Mouse (Mus musculus): ENCODE measurements at regions not wholly inside any gene's neighbourhood (a gene's known extent, or its start where the extent isn't known, plus 50 kb on each side); places are given as distances from the start of the nearest gene placed in this dataset.

DNA sequence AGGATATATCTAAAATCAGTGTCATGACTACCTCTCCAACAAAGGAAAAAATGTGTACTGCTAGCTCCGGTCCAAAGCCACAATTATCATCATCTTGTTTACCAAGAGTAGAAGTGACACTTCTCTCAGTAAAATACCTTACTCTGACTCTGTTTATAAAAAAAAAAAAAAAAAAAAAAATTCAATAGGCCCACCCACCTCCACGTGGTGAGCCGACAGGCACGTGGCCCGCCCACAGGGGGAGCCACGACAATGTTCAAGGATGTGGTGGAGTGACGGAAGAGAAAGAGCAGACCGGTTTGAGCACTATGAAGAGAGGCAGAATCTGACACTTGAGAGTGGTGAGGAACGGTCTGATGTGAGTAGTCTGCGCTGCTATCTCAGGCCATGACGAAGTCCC lies 106.5 kb upstream of the Usp24 start:
- in situ Hi-C loops (cut with MboI; ENCODE audit: low sequenced_read_pairs in 2 of 2, unreplicated experiment in 2 of 2), result no loop called here
- H3K4me3 ChIP-seq (ENCODE audit: insufficient read depth in 1 of 2, low read depth in 1 of 2, low read length in 2 of 2, poor library complexity in 1 of 2, severe bottlenecking in 1 of 2), result no peak overlapping the region
- H3K4me1 ChIP-seq (ENCODE audit: control insufficient read depth in 2 of 2, insufficient read depth in 2 of 2, low read length in 2 of 2, poor library complexity in 1 of 2), result no peaks in the 10 kb centered on the region
- H3K27ac ChIP-seq (ENCODE audit: insufficient read depth, low read depth, low read length, poor library complexity, severe bottlenecking), result no peak overlapping the region
- no peak for DNase-seq (ENCODE audit: low read depth, low spot score)
- no peak overlapping the region for H3K9ac ChIP-seq (ENCODE audit: insufficient read depth, low read depth, low read length, poor library complexity, severe bottlenecking)
- H3K36me3 ChIP-seq (ENCODE audit: control insufficient read depth, insufficient read depth, low read length, poor library complexity, severe bottlenecking), result no peaks in the 10 kb centered on the region
- no peaks in the 10 kb centered on the region for H3K9me3 ChIP-seq (ENCODE audit: control insufficient read depth, insufficient read depth, low read depth, low read length)
- TF ChIP-seq ZNF384 (IDR thresholded peaks at IDR 0.05; ENCODE audit: low read depth, low read length), result peak; percentile 89
- TF ChIP-seq CHD2 (IDR thresholded peaks at IDR 0.05; ENCODE audit: low read depth, low read length), result no peak
- no peak for TF ChIP-seq MAFK (IDR thresholded peaks at IDR 0.05; ENCODE audit: insufficient read depth, low read depth, low read length)

- no peak for DNase-seq (ENCODE audit: low read depth, low spot score)
- in situ Hi-C loops (cut with MboI; ENCODE audit: low sequenced_read_pairs in 2 of 2, unreplicated experiment in 2 of 2), result no loop called here
These were observed 106.0 kb upstream of the Usp24 start for GRCm38 (mm10) chr4:106209975-106210374.

GRCm38 (mm10) chr4:106214170-106214569 lies 101.8 kb upstream of the Usp24 start:
- H3K36me3 ChIP-seq (ENCODE audit: control insufficient read depth, insufficient read depth, low read length, poor library complexity, severe bottlenecking), result no peaks in the 10 kb centered on the region
- in situ Hi-C loops (cut with MboI; ENCODE audit: low sequenced_read_pairs in 2 of 2, unreplicated experiment in 2 of 2), result no loop called here
- no peak overlapping the region for H3K9ac ChIP-seq (ENCODE audit: insufficient read depth, low read depth, low read length, poor library complexity, severe bottlenecking)
- TF ChIP-seq ZNF384 (IDR thresholded peaks at IDR 0.05; ENCODE audit: low read depth, low read length) (no peak), CHD2 (IDR thresholded peaks at IDR 0.05; ENCODE audit: low read depth, low read length) (no peak), HCFC1 (IDR thresholded peaks at IDR 0.05; ENCODE audit: borderline replicate concordance, insufficient read depth, low read length) (no peak), ZC3H11A (IDR thresholded peaks at IDR 0.05; ENCODE audit: borderline replicate concordance, low read depth, low read length) (no peak), MAFK (IDR thresholded peaks at IDR 0.05; ENCODE audit: insufficient read depth, low read depth, low read length) (no peak)
- no peak for DNase-seq (ENCODE audit: low read depth, low spot score)
- H3K27ac ChIP-seq (ENCODE audit: insufficient read depth, low read depth, low read length, poor library complexity, severe bottlenecking), result no peak overlapping the region
- no peak overlapping the region for H3K4me3 ChIP-seq (ENCODE audit: insufficient read depth in 1 of 2, low read depth in 1 of 2, low read length in 2 of 2, poor library complexity in 1 of 2, severe bottlenecking in 1 of 2)
- no peaks in the 10 kb centered on the region for H3K9me3 ChIP-seq (ENCODE audit: control insufficient read depth, insufficient read depth, low read depth, low read length)
- no peaks in the 10 kb centered on the region for H3K4me1 ChIP-seq (ENCODE audit: control insufficient read depth in 2 of 2, insufficient read depth in 2 of 2, low read length in 2 of 2, poor library complexity in 1 of 2)

More at GRCm38 (mm10) chr4:106209975-106210374, 106.0 kb upstream of the Usp24 start:
- Histone ChIP-seq H3K4me3 (ENCODE audit: insufficient read depth in 1 of 2, low read depth in 1 of 2, low read length in 2 of 2, poor library complexity in 1 of 2, severe bottlenecking in 1 of 2) (no peak overlapping the region), H3K27ac (ENCODE audit: insufficient read depth, low read depth, low read length, poor library complexity, severe bottlenecking) (no peak overlapping the region), H3K9me3 (ENCODE audit: control insufficient read depth, insufficient read depth, low read depth, low read length) (no peaks in the 10 kb centered on the region), H3K4me1 (ENCODE audit: control insufficient read depth in 2 of 2, insufficient read depth in 2 of 2, low read length in 2 of 2, poor library complexity in 1 of 2) (no peaks in the 10 kb centered on the region), H3K9ac (ENCODE audit: insufficient read depth, low read depth, low read length, poor library complexity, severe bottlenecking) (no peak overlapping the region), H3K36me3 (ENCODE audit: control insufficient read depth, insufficient read depth, low read length, poor library complexity, severe bottlenecking) (no peaks in the 10 kb centered on the region)
- no peak for TF ChIP-seq ZC3H11A (IDR thresholded peaks at IDR 0.05; ENCODE audit: borderline replicate concordance, low read depth, low read length)
- no peak for TF ChIP-seq HCFC1 (IDR thresholded peaks at IDR 0.05; ENCODE audit: borderline replicate concordance, insufficient read depth, low read length)
- TF ChIP-seq ZNF384 (IDR thresholded peaks at IDR 0.05; ENCODE audit: low read depth, low read length), result no peak
- no peak for TF ChIP-seq MAFK (IDR thresholded peaks at IDR 0.05; ENCODE audit: insufficient read depth, low read depth, low read length)
- no peak for TF ChIP-seq CHD2 (IDR thresholded peaks at IDR 0.05; ENCODE audit: low read depth, low read length)

- Histone ChIP-seq H3K4me3 (ENCODE audit: insufficient read depth in 1 of 2, low read depth in 1 of 2, low read length in 2 of 2, poor library complexity in 1 of 2, severe bottlenecking in 1 of 2) (no peak overlapping the region), H3K9me3 (ENCODE audit: control insufficient read depth, insufficient read depth, low read depth, low read length) (no peaks in the 10 kb centered on the region), H3K4me1 (ENCODE audit: control insufficient read depth in 2 of 2, insufficient read depth in 2 of 2, low read length in 2 of 2, poor library complexity in 1 of 2) (no peaks in the 10 kb centered on the region), H3K27ac (ENCODE audit: insufficient read depth, low read depth, low read length, poor library complexity, severe bottlenecking) (no peak overlapping the region), H3K36me3 (ENCODE audit: control insufficient read depth, insufficient read depth, low read length, poor library complexity, severe bottlenecking) (no peaks in the 10 kb centered on the region), H3K9ac (ENCODE audit: insufficient read depth, low read depth, low read length, poor library complexity, severe bottlenecking) (no peak overlapping the region)
- DNase-seq (ENCODE audit: low read depth, low spot score), result no peak
- in situ Hi-C loops (cut with MboI; ENCODE audit: low sequenced_read_pairs in 2 of 2, unreplicated experiment in 2 of 2), result loop anchor here in 1 of 2 experiments (10.0 kb wide), 1 partner anchor 1066 kb away; the partner anchor contains the start of gene Plpp3
- TF ChIP-seq MAFK (IDR thresholded peaks at IDR 0.05; ENCODE audit: insufficient read depth, low read depth, low read length) (no peak), ZC3H11A (IDR thresholded peaks at IDR 0.05; ENCODE audit: borderline replicate concordance, low read depth, low read length) (no peak), HCFC1 (IDR thresholded peaks at IDR 0.05; ENCODE audit: borderline replicate concordance, insufficient read depth, low read length) (no peak), CHD2 (IDR thresholded peaks at IDR 0.05; ENCODE audit: low read depth, low read length) (no peak)
These were observed 95.4 kb upstream of the Usp24 start for GRCm38 (mm10) chr4:106220621-106221020.
